Mouse (Mus musculus): Measurements from ENCODE around the gene Got1. TPM values are rescaled to one million over a fixed set of nuclear protein-coding genes. Genes with fewer than 3 reads are reported as not detected.

The Got1 gene
- 124 TPM for total RNA-seq (2023)

DNA sequence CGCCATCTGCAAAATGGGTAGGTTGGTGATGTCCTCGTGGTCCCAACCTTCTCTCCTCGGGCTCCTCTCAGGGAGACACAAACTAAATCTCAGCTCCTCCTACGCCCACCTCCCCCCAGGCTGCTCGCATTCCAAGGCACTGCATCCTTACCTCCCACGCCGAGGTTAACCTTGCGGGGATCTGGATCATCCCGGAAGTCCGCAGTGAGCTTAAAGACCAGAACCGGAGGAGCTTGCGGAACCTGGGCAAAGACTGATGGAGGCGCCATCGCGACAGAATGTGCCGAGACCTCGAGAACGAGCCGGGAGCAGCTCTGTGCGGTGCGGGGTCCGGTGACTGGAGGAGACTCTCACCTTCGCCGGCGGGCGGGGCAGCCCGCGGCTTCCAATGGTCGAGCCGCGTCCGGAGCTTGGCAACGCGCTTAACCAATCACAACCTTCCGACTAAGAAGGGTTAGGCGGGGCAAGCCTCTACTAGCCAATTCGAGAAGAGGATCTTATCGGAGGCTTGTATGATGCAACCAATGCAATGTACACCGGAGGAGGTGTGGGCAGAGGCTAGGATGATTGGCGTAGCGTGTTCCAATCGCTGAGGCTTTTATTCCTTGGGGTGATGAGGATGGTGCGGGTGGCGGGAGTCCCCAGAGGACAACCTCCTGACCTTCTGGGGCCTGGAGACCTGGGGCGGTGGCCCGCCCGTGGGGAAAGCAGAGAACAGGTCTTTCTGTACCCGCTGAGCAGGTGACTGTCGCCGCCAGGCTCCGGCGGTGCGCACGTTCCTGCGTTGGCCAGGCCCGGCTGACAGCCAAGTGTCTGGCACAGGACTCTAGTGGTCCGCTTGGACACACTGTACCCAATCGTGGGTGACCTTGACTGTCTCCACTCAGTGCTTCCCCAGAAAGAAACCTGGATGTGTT lies at the start of gene Got1:
TSS of gene Got1 (minus strand) at position 419 of the 917 bp plus-strand sequence.

Other genes with a start within 250 kb of the Got1 start
- gene Hpse2, start 136.2 kb downstream of the Got1 start, total RNA-seq (2023): not detected
- not detected for gene Cnnm1, start 84.2 kb downstream of the Got1 start, total RNA-seq (2023)
- not detected for gene Nkx2-3, start 87.7 kb upstream of the Got1 start, total RNA-seq (2023)
- gene Slc25a28, start 150.3 kb upstream of the Got1 start, total RNA-seq (2023): 52.5 TPM
- gene Entpd7, start 165.1 kb upstream of the Got1 start, total RNA-seq (2023): 6.0 TPM
- gene Cutc, start 228.4 kb upstream of the Got1 start, total RNA-seq (2023): 6.3 TPM
- 9.2 TPM for gene Cox15, start 228.4 kb upstream of the Got1 start, total RNA-seq (2023)

Measured in CD4-positive naive resting alpha-beta T cell, adult 76 days (primary cell).